Mouse (Mus musculus) kidney, embryonic 16.5 days (tissue): ENCODE results near the gene Gm20661. TPM values are rescaled to one million over a fixed set of nuclear protein-coding genes. Genes with fewer than 3 reads are reported as not detected.

Experiments
- ATAC-seq: fragments of 200-750 bp; cut with Nextera tagmentation; 2 replicates; pipeline ENCODE4 v1.8.0; 2017; ENCODE audit warnings: moderate TSS enrichment; ENCODE audit not compliant: low FRiP score, low TSS enrichment
- H3K27ac ChIP-seq: fragments of 300-500 bp; sonication (generic); 2 replicates; pipeline ENCODE4 v1.5.1; 2014; ENCODE audit warnings: low read length
- H3K27me3 ChIP-seq: fragments of 300-500 bp; sonication (generic); 2 replicates; pipeline ENCODE4 v1.6.1; 2014; ENCODE audit warnings: low read length, control low read depth, mixed read lengths; ENCODE audit not compliant: insufficient read depth
- H3K36me3 ChIP-seq: fragments of 300-500 bp; sonication (generic); 2 replicates; pipeline ENCODE4 v1.6.1; 2014; ENCODE audit warnings: low read length, control low read depth, mixed read lengths; ENCODE audit not compliant: insufficient read depth
- H3K4me1 ChIP-seq: fragments of 300-500 bp; sonication (generic); 2 replicates; pipeline ENCODE4 v1.6.1; 2014; ENCODE audit warnings: low read length, control low read depth, mixed read lengths; ENCODE audit not compliant: insufficient read depth
- H3K4me2 ChIP-seq: fragments of 300-500 bp; sonication (generic); replicated peaks from 2 replicates; pipeline ENCODE4 v1.6.1; 2014; ENCODE audit warnings: low read depth, low read length
- H3K4me3 ChIP-seq: fragments of 300-500 bp; sonication (generic); 2 replicates; pipeline ENCODE4 v1.5.1; 2014; ENCODE audit warnings: mild to moderate bottlenecking, low read length
- H3K9ac ChIP-seq: fragments of 300-500 bp; sonication (generic); replicated peaks from 2 replicates; pipeline ENCODE4 v1.6.1; 2014; ENCODE audit warnings: low read length
- H3K9me3 ChIP-seq: fragments of 300-500 bp; sonication (generic); 2 replicates; pipeline ENCODE4 v1.6.1; 2016; ENCODE audit warnings: low read length, control low read depth
- WGBS: fragments of 180-500 bp; shearing (Covaris S2); extraction: QIAGEN DNeasy Blood & Tissue Kit; methylation state at CpG from one replicate; pipeline ENCODE4 v1.1.7; 2014; 5-methylcytosine and 5-hydroxymethylcytosine counted together
- polyA plus RNA-seq: library from polyadenylated mRNA; unstranded; fragments of >200 nt; fragmentation: Nextera tagmentation; extraction: Ambion mirVana; gene quantifications from 2 replicates; pipeline ENCODE4 v1.2.1, GENCODE M21; 2015

Gm20661 gene
- polyA plus RNA-seq, 1 experiment from 2014 or later, result 5.3 TPM

GRCm38 (mm10) chr9:108020741-108021140 lies 37.9 kb downstream of the Gm20661 start:
- Histone ChIP-seq H3K4me1 (no peaks in the 10 kb centered on the region), H3K36me3 (peaks cover 19% of the 10 kb centered on the region), H3K4me3 (no peak overlapping the region), H3K27ac (no peak overlapping the region), H3K27me3 (no peaks in the 10 kb centered on the region), H3K9me3 (no peaks in the 10 kb centered on the region), H3K4me2 (no peak overlapping the region), H3K9ac (no peak overlapping the region)
- 93% methylated on average over 1 of the region's 1 CpGs for WGBS
- no peak for ATAC-seq

- no peaks in the 10 kb centered on the region for H3K4me1 ChIP-seq
- no peaks in the 10 kb centered on the region for H3K9me3 ChIP-seq
- H3K4me2 ChIP-seq, result no peak overlapping the region
- H3K27me3 ChIP-seq, result no peaks in the 10 kb centered on the region
- peaks cover 39% of the 10 kb centered on the region for H3K36me3 ChIP-seq
- no peak overlapping the region for H3K9ac ChIP-seq
- 95% methylated on average over 3 of the region's 3 CpGs for WGBS
- no peak overlapping the region for H3K4me3 ChIP-seq
- ATAC-seq, result no peak
- no peak overlapping the region for H3K27ac ChIP-seq
Observed at GRCm38 (mm10) chr9:108023216-108023615, 40.4 kb downstream of the Gm20661 start.

GRCm38 (mm10) chr9:108026584-108026983 lies 43.7 kb downstream of the Gm20661 start:
- WGBS, result 89% methylated on average over 3 of the region's 3 CpGs
- H3K36me3 ChIP-seq, result peaks cover 45% of the 10 kb centered on the region
- H3K4me3 ChIP-seq, result no peak overlapping the region
- H3K27me3 ChIP-seq, result no peaks in the 10 kb centered on the region
- no peak for ATAC-seq
- H3K27ac ChIP-seq, result no peak overlapping the region
- no peak overlapping the region for H3K4me2 ChIP-seq
- H3K9me3 ChIP-seq, result no peaks in the 10 kb centered on the region
- H3K9ac ChIP-seq, result no peak overlapping the region
- H3K4me1 ChIP-seq, result no peaks in the 10 kb centered on the region

GRCm38 (mm10) chr9:108027867-108028266 lies 45.0 kb downstream of the Gm20661 start:
- Histone ChIP-seq H3K9ac (no peak overlapping the region), H3K4me2 (no peak overlapping the region), H3K27ac (no peak overlapping the region), H3K9me3 (no peaks in the 10 kb centered on the region), H3K27me3 (no peaks in the 10 kb centered on the region), H3K4me3 (no peak overlapping the region), H3K36me3 (peaks cover 55% of the 10 kb centered on the region), H3K4me1 (no peaks in the 10 kb centered on the region)
- 94% methylated on average over 3 of the region's 3 CpGs for WGBS
- no peak for ATAC-seq

- no peak overlapping the region for H3K4me2 ChIP-seq
- H3K9me3 ChIP-seq, result no peaks in the 10 kb centered on the region
- no peak overlapping the region for H3K9ac ChIP-seq
- H3K27ac ChIP-seq, result no peak overlapping the region
- H3K36me3 ChIP-seq, result peaks cover 32% of the 10 kb centered on the region
- no peaks in the 10 kb centered on the region for H3K4me1 ChIP-seq
- no peak overlapping the region for H3K4me3 ChIP-seq
- no peak for ATAC-seq
- 93% methylated on average over 5 of the region's 5 CpGs for WGBS
- H3K27me3 ChIP-seq, result no peaks in the 10 kb centered on the region
Observed at GRCm38 (mm10) chr9:108032126-108032525, 49.3 kb downstream of the Gm20661 start.

- WGBS, result 93% methylated on average over 2 of the region's 2 CpGs
- Histone ChIP-seq H3K36me3 (peaks cover 30% of the 10 kb centered on the region), H3K4me1 (no peaks in the 10 kb centered on the region), H3K4me3 (no peak overlapping the region), H3K9ac (no peak overlapping the region), H3K4me2 (no peak overlapping the region), H3K9me3 (no peaks in the 10 kb centered on the region), H3K27ac (no peak overlapping the region), H3K27me3 (no peaks in the 10 kb centered on the region)
- ATAC-seq, result no peak
Observed at GRCm38 (mm10) chr9:108035331-108036156, 52.7 kb downstream of the Gm20661 start.

Other genes with a start within 250 kb of the Gm20661 start
- gene Rbm5, start 212.1 kb upstream of the Gm20661 start, polyA plus RNA-seq, result 203 and 214 TPM in 2 replicates
- gene Rbm6, start 109.8 kb upstream of the Gm20661 start, polyA plus RNA-seq, result 71.5 and 83.7 TPM in 2 replicates
- 12.9 and 13.6 TPM in 2 replicates for gene Mon1a, start 94.9 kb upstream of the Gm20661 start, polyA plus RNA-seq
- gene Mst1r, start 76.2 kb upstream of the Gm20661 start, polyA plus RNA-seq, result 2.1 and 2.8 TPM in 2 replicates
- gene Actl11, start 54.6 kb upstream of the Gm20661 start, polyA plus RNA-seq, result not detected in 2 replicates
- gene Camkv, start 47.4 kb upstream of the Gm20661 start, polyA plus RNA-seq, result 2.0 and 2.2 TPM in 2 replicates
- 23.3 and 24.5 TPM in 2 replicates for gene Traip, start 32.9 kb upstream of the Gm20661 start, polyA plus RNA-seq
- gene Uba7, start 7.6 kb upstream of the Gm20661 start, polyA plus RNA-seq, result 20.2 and 22.2 TPM in 2 replicates
- 68.0 and 79.4 TPM in 2 replicates for gene Inka1, start 2.8 kb downstream of the Gm20661 start, polyA plus RNA-seq
- gene Cdhr4, start 9.4 kb downstream of the Gm20661 start, polyA plus RNA-seq, result 10.5 and 11.8 TPM in 2 replicates
- 0.64 and 1.1 TPM in 2 replicates for gene Gm20662, start 13.3 kb downstream of the Gm20661 start, polyA plus RNA-seq
- gene Ip6k1, start 19.4 kb downstream of the Gm20661 start, polyA plus RNA-seq, result 59.2 and 61.8 TPM in 2 replicates
- 30.9 and 32.4 TPM in 2 replicates for gene Gmppb, start 66.2 kb downstream of the Gm20661 start, polyA plus RNA-seq
- 2.9 and 3.3 TPM in 2 replicates for gene Amigo3, start 70.1 kb downstream of the Gm20661 start, polyA plus RNA-seq
- gene Mst1, start 97.4 kb downstream of the Gm20661 start, polyA plus RNA-seq, result 0.10 and 0.21 TPM in 2 replicates
- 37.2 and 44.3 TPM in 2 replicates for gene Rnf123, start 100.3 kb downstream of the Gm20661 start, polyA plus RNA-seq
- gene Apeh, start 111.5 kb downstream of the Gm20661 start, polyA plus RNA-seq, result 87.8 and 93.0 TPM in 2 replicates
- 0.64 and 0.67 TPM in 2 replicates for gene Bsn, start 207.3 kb downstream of the Gm20661 start, polyA plus RNA-seq